ENCODE assay signal across 8 mouse cellular contexts in the genomic region with DNA sequence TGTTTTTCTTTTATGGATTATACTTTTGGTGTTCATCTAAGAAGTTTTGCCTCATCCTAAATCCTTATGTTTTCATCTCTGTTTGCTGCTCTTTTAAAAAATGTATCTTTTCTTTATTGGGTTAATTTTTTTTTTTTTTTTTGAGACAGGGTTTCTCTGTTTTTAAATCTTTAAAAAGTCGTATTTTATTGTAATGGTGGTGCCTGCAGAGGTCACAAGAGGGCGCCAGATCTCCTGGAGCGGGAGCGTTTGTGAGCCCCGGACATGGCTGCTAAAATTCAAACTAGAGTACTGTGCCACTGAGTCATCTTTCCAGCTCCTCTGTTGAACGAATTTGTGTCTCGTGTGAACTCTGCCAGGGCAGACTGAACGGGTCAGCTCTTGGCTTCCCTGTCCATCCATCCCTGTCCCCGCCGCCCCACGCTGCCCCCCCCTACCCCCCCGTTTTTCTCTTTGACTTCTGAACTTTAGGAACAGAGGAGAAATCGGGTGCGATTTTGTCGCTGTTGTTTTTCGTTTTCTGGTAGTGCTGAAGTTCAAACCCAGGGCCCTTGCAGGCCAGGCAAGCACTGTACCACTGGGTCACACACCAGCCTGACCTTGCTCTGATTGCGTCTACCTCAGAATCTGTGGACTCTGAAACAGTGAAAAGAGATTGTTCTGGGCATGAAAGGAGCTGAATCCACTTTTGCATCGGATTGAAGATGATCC. TPM values are rescaled to one million over a fixed set of nuclear protein-coding genes. Genes with fewer than 3 reads are reported as not detected.
DNase-seq lines count a peak whose midpoint lies in the region; ATAC-seq lines count a peak whose summit lies in the region.

No protein-coding gene starts in this region.

- H3K4me2 ChIP-seq in forebrain, embryonic 15.5 days (replicated peaks), result peak overlapping the region; percentile 38
- H3K4me2 ChIP-seq in hindbrain, embryonic 11.5 days (replicated peaks; ENCODE audit: low read depth, low read length), result peak overlapping the region; percentile 32; the same call in 1 of the 2 replicates

- no peak overlapping the region for H3K27ac ChIP-seq in forebrain, embryonic 15.5 days (replicated peaks)
- no peak overlapping the region for H3K27ac ChIP-seq in hindbrain, embryonic 11.5 days (ENCODE audit: low read depth, low read length)

- 0 out of 2 replicates have a peak, but pooled peaks have one; percentile 63 for ATAC-seq in forebrain, embryonic 15.5 days (replicated peaks)
- ATAC-seq in hindbrain, embryonic 11.5 days (ENCODE audit: low FRiP score), result no peak
- ATAC-seq in erythroblast, adult 5-6 weeks (replicated peaks; ENCODE audit: low FRiP score, poor library complexity, severe bottlenecking), result no peak

- H3K4me3 ChIP-seq in forebrain, embryonic 15.5 days, result peak overlapping the region; percentile 26
- peak overlapping the region; percentile 19 for H3K4me3 ChIP-seq in hindbrain, embryonic 11.5 days (ENCODE audit: low read depth, low read length)

- WGBS in forebrain, embryonic 15.5 days, result 12% methylated on average over 18 of the region's 18 CpGs
- WGBS in hindbrain, embryonic 11.5 days, result 14% methylated on average over 18 of the region's 18 CpGs

- no peaks in the 10 kb centered on the region for H3K27me3 ChIP-seq in forebrain, embryonic 15.5 days
- H3K27me3 ChIP-seq in hindbrain, embryonic 11.5 days (ENCODE audit: control insufficient read depth, insufficient read depth, low read length), result no peaks in the 10 kb centered on the region; the same call in 1 of the 2 replicates

- H3K4me1 ChIP-seq in forebrain, embryonic 15.5 days, result 0 out of 2 replicates have a peak, but pooled peaks cover 3% of the 10 kb centered on the region
- no peaks in the 10 kb centered on the region for H3K4me1 ChIP-seq in hindbrain, embryonic 11.5 days (replicated peaks; ENCODE audit: control insufficient read depth, insufficient read depth, low read length)

- H3K36me3 ChIP-seq in forebrain, embryonic 15.5 days, result no peaks in the 10 kb centered on the region
- no peaks in the 10 kb centered on the region for H3K36me3 ChIP-seq in hindbrain, embryonic 11.5 days (ENCODE audit: control insufficient read depth, insufficient read depth, low read length)

- no peaks in the 10 kb centered on the region for H3K9me3 ChIP-seq in forebrain, embryonic 15.5 days
- no peaks in the 10 kb centered on the region for H3K9me3 ChIP-seq in hindbrain, embryonic 11.5 days (ENCODE audit: control insufficient read depth, low read length)

- no peak overlapping the region for H3K9ac ChIP-seq in forebrain, embryonic 15.5 days (replicated peaks)
- H3K9ac ChIP-seq in hindbrain, embryonic 11.5 days (ENCODE audit: low read depth, low read length), result peak overlapping the region; percentile 31; the same call in 1 of the 2 replicates

- peak; percentile 67 for DNase-seq in MN1 (ENCODE audit: low spot score)
- DNase-seq in c-Kit-positive CD71-positive TER-119-positive erythroid progenitor cells, embryonic 14.5 days (ENCODE audit: low spot score), result peak; percentile 42
- DNase-seq in hindbrain, embryonic 11.5 days (ENCODE audit: low spot score), result peak; percentile 80
- DNase-seq in layer of hippocampus, postnatal 14 days (ENCODE audit: low spot score in 2 of 2), result peak; percentile 43 to 57
- peak; percentile 70 for DNase-seq in lung, postnatal 36 days
- DNase-seq in retina, postnatal 1 day, result peak; percentile 70

RNA-seq across cellular contexts. Expression of a gene that starts 3.3 kb away (rescaled TPM):
- polyA plus RNA-seq in forebrain, embryonic 15.5 days (2015; fragmentation: Nextera tagmentation; extraction: Ambion mirVana), result 0.24 and 0.47 TPM in 2 replicates
- polyA plus RNA-seq in hindbrain, embryonic 11.5 days (2014; fragmentation: Nextera tagmentation; extraction: Ambion mirVana), result 0.76 and 1.0 TPM in 2 replicates
- under 1 TPM; 0.86 to 0.99 TPM for total RNA-seq in layer of hippocampus, postnatal 14 days (2021)
- not detected in 2 replicates for total RNA-seq in erythroblast, adult 5-6 weeks (2015; ENCODE audit: low replicate concordance)
- total RNA-seq in erythroblast, adult 5-6 weeks (2017; ENCODE audit: low replicate concordance), result 0.70 TPM in 1 of 2 replicates, not detected in the other

RNA-seq across cellular contexts. Expression of a gene that starts 34.0 kb away (rescaled TPM):
- polyA plus RNA-seq in forebrain, embryonic 15.5 days (2015; fragmentation: Nextera tagmentation; extraction: Ambion mirVana), result 67.4 and 69.2 TPM in 2 replicates
- 56.2 and 57.9 TPM in 2 replicates for polyA plus RNA-seq in hindbrain, embryonic 11.5 days (2014; fragmentation: Nextera tagmentation; extraction: Ambion mirVana)
- total RNA-seq in layer of hippocampus, postnatal 14 days (2021), result 10 to 100 TPM; 25.7 to 31.4 TPM
- total RNA-seq in erythroblast, adult 5-6 weeks (2015; ENCODE audit: low replicate concordance), result 4.8 and 14.2 TPM in 2 replicates
- 0.77 and 2.2 TPM in 2 replicates for total RNA-seq in erythroblast, adult 5-6 weeks (2017; ENCODE audit: low replicate concordance)

RNA-seq across cellular contexts. Expression of a gene that starts 53.0 kb away (rescaled TPM):
- not detected in 2 replicates for polyA plus RNA-seq in forebrain, embryonic 15.5 days (2015; fragmentation: Nextera tagmentation; extraction: Ambion mirVana)
- polyA plus RNA-seq in hindbrain, embryonic 11.5 days (2014; fragmentation: Nextera tagmentation; extraction: Ambion mirVana), result not detected in 2 replicates
- total RNA-seq in layer of hippocampus, postnatal 14 days (2021), result not detected
- total RNA-seq in erythroblast, adult 5-6 weeks (2015; ENCODE audit: low replicate concordance), result not detected in 2 replicates
- total RNA-seq in erythroblast, adult 5-6 weeks (2017; ENCODE audit: low replicate concordance), result not detected in 2 replicates
